Mouse (Mus musculus): ENCODE results near the gene Ctdspl. TPM values are rescaled to one million over a fixed set of nuclear protein-coding genes. Genes with fewer than 3 reads are reported as not detected.

Gene Ctdspl
- polyA plus RNA-seq, 1 experiment from 2014 or later: 2.7 TPM

DNA sequence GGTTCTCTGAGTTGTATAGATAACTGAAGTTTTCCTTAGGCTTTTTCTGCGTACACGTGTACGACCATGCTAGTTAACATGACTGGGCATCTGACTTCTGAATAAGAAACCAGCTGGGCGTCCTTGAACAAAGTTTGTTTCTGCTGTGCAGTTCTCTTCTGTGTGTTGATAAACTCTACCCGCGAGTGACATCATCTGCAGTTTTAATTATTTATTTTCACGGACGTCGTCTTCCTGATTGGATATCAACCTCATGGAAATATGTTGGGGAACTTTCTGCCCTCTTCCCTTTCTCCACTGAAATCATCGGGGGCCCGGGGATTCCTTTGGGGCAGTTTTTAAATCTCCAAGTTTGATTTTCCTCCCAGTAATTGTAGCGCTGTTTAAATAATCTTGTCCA, 8.1 kb downstream of the Ctdspl start:
- Histone ChIP-seq H3K9ac (no peak overlapping the region), H3K27ac (no peak overlapping the region)

DNA sequence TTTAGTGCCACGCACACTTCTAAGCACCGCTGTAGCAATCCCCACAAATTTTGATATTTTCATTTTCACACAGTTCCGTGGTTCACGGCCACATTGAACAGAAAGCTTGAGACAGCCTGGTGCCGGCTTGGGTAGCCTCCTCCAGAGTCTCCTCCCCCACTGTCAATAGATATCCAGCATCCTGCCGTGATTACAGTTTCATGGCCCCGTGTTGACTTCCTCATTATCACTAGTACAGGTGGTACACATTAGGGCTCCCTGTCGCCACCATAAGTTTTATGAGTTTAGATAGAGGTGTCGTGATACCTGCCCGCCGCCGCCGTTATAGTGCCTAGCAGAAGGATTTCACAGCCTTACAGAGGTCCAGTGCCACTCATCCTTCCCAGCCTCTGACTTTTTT, 8.8 kb downstream of the Ctdspl start:
- WGBS (ENCODE audit: insufficient replicate concordance): 70% methylated on average over 13 of the region's 13 CpGs
- no peak for DNase-seq
- no peak overlapping the region for H3K27ac ChIP-seq
- peaks cover 15% of the 10 kb centered on the region; the same call in 1 of the 2 replicates for H3K4me1 ChIP-seq (replicated peaks)
- no peak for ATAC-seq (ENCODE audit: low read depth)
- H3K9ac ChIP-seq: no peak overlapping the region
- no peak overlapping the region for H3K4me2 ChIP-seq
- no peaks in the 10 kb centered on the region for H3K9me3 ChIP-seq (replicated peaks)
- H3K4me3 ChIP-seq (replicated peaks): no peak overlapping the region
- no peaks in the 10 kb centered on the region for H3K27me3 ChIP-seq
- 0 out of 2 replicates have a peak, but pooled peaks cover 5% of the 10 kb centered on the region for H3K36me3 ChIP-seq

More for the DNA sequence above, 8.1 kb downstream of the Ctdspl start:
- Histone ChIP-seq H3K27me3 (no peaks in the 10 kb centered on the region), H3K4me2 (no peak overlapping the region), H3K36me3 (0 out of 2 replicates have a peak, but pooled peaks cover 6% of the 10 kb centered on the region), H3K9me3 (replicated peaks) (no peaks in the 10 kb centered on the region), H3K4me1 (replicated peaks) (peaks cover 13% of the 10 kb centered on the region; the same call in 1 of the 2 replicates), H3K4me3 (replicated peaks) (no peak overlapping the region)
- ATAC-seq (ENCODE audit: low read depth) (no peak), DNase-seq (no peak)
- 79% methylated on average over 12 of the region's 12 CpGs for WGBS (ENCODE audit: insufficient replicate concordance)

DNA sequence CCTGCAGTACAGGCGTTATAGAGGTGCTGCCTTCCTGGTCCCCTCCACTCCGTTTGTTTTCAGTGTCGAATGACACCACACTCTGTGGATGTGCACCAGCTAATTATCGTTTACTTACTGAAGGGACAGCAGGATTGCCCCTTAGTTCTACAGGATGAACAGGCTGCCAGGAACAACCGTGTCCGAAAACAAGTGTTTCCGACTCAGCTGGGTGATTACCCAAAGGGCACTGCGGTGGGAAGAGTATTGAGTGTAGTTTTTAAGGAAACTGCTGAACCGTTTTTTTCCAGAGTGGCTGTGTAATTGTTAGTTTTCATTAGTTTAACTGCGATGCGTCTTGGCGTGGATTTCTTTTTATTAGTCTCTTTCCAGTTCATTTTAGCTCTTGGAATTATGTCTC, 9.8 kb downstream of the Ctdspl start:
- DNase-seq: no peak
- WGBS (ENCODE audit: insufficient replicate concordance): 77% methylated on average over 12 of the region's 12 CpGs
- Histone ChIP-seq H3K9me3 (replicated peaks) (no peaks in the 10 kb centered on the region), H3K4me1 (replicated peaks) (peaks cover 23% of the 10 kb centered on the region), H3K36me3 (no peaks in the 10 kb centered on the region), H3K4me2 (no peak overlapping the region), H3K4me3 (replicated peaks) (no peak overlapping the region), H3K27ac (no peak overlapping the region), H3K9ac (no peak overlapping the region), H3K27me3 (no peaks in the 10 kb centered on the region)
- no peak for ATAC-seq (ENCODE audit: low read depth)

DNA sequence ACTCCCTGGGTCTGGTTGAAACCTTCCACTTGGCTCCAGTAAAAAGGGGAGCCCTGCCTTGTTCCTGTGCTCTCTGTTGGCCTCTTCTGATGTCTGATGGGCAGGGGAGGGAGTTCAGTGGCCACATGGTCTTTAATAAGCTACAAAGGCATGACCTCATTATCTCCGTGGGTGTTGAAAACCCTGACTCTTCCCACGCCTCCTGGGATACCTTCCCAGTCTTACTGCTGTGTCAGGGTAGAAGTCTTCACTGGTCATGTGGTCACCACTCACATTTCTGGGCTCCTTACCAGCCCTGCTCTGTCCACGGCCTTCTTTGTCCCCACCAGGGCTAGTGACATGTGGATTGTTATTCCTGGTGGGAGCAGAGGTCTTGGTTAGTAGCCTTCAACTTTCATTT, 11.3 kb downstream of the Ctdspl start:
- H3K9ac ChIP-seq: no peak overlapping the region
- no peaks in the 10 kb centered on the region for H3K9me3 ChIP-seq (replicated peaks)
- ATAC-seq (ENCODE audit: low read depth) (no peak), DNase-seq (no peak)
- 65% methylated on average over 3 of the region's 3 CpGs for WGBS (ENCODE audit: insufficient replicate concordance)
- no peaks in the 10 kb centered on the region for H3K36me3 ChIP-seq
- H3K4me1 ChIP-seq (replicated peaks): peaks cover 25% of the 10 kb centered on the region
- H3K27me3 ChIP-seq: no peaks in the 10 kb centered on the region
- no peak overlapping the region for H3K4me2 ChIP-seq
- no peak overlapping the region for H3K4me3 ChIP-seq (replicated peaks)
- no peak overlapping the region for H3K27ac ChIP-seq

DNA sequence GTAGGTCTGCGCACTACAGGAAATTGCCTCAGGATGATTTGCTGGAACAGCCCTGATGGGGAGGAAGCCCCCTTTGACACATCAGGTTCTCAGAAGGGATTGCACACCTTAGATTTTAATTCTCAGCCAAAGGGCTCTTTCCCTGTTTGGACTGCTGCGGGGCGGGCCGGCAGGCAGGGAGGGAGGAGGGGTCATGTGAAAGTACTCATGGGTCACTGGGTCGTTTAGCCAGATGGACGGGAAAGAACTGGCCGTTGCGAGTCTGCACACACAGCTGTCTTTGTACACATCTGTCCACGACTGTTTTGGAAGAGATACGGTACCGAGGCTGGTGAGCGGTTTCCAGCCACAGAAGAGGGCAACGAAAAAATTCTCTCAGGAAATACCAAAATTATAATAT, 13.2 kb downstream of the Ctdspl start:
- no peaks in the 10 kb centered on the region for H3K9me3 ChIP-seq (replicated peaks)
- peaks cover 37% of the 10 kb centered on the region for H3K4me1 ChIP-seq (replicated peaks)
- H3K4me2 ChIP-seq: no peak overlapping the region
- WGBS (ENCODE audit: insufficient replicate concordance): 67% methylated on average over 13 of the region's 13 CpGs
- ATAC-seq (ENCODE audit: low read depth) (no peak), DNase-seq (no peak)
- no peak overlapping the region for H3K4me3 ChIP-seq (replicated peaks)
- no peaks in the 10 kb centered on the region for H3K36me3 ChIP-seq
- no peaks in the 10 kb centered on the region for H3K27me3 ChIP-seq
- no peak overlapping the region for H3K9ac ChIP-seq
- no peak overlapping the region for H3K27ac ChIP-seq

DNA sequence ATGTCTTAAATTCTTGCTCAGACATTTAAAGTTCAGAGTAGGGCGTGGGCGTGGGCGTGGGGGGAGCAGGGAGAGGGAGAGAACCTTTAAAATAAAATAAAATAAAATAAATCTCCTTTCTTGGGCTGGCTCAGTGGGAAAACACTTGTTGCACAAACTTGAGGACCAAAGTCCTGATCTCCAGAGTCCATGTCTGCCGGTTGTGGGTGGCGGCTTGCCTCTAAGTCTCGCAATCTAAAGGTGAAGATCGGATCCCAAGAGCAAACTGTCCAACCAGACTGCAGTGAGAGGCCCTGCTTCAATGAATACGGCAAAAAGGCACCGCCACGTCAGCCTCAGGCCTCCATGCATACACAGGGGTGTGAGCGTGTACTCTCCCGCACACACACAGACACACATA, 13.6 kb downstream of the Ctdspl start:
- no peak overlapping the region for H3K9ac ChIP-seq
- peaks cover 40% of the 10 kb centered on the region for H3K4me1 ChIP-seq (replicated peaks)
- no peaks in the 10 kb centered on the region for H3K9me3 ChIP-seq (replicated peaks)
- H3K27ac ChIP-seq: no peak overlapping the region
- DNase-seq (no peak), ATAC-seq (ENCODE audit: low read depth) (no peak)
- H3K27me3 ChIP-seq: no peaks in the 10 kb centered on the region
- WGBS (ENCODE audit: insufficient replicate concordance): 72% methylated on average over 12 of the region's 12 CpGs
- no peaks in the 10 kb centered on the region for H3K36me3 ChIP-seq
- no peak overlapping the region for H3K4me3 ChIP-seq (replicated peaks)
- H3K4me2 ChIP-seq: no peak overlapping the region

DNA sequence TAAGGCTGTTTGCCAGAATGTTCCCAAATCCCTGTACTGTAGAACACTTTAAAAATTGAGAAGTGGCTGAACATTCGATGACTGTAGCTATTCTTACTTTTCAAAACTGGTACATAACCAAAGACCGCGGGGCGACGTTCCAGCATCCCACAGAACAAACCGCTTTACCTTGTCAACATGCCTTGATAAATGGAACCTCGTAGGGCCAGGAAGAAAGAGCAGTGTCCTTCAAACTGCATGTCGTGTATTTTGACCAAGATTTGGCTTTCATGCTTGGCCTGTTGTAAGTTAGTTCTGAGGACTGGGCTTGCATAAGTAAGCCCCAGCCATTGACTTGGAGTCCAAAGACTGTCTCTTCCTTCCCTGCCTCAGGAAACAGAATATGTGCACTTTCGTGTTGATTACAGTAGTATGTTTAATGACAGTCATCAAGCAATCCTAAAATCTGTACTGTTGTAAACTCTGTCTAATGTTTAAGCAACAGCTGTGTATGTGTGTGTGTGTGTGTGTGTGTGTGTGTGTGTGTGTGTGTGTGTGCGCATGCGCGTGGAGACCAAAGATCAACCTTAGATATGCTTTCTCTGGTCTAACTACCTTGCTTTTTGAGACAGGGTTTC, 14.4 kb downstream of the Ctdspl start:
- Histone ChIP-seq H3K9ac (no peak overlapping the region), H3K36me3 (no peaks in the 10 kb centered on the region), H3K27ac (no peak overlapping the region), H3K9me3 (replicated peaks) (no peaks in the 10 kb centered on the region), H3K27me3 (no peaks in the 10 kb centered on the region), H3K4me3 (replicated peaks) (no peak overlapping the region), H3K4me2 (no peak overlapping the region), H3K4me1 (replicated peaks) (peaks cover 41% of the 10 kb centered on the region)
- DNase-seq (no peak), ATAC-seq (ENCODE audit: low read depth) (no peak)
- WGBS (ENCODE audit: insufficient replicate concordance): 80% methylated on average over 12 of the region's 12 CpGs

DNA sequence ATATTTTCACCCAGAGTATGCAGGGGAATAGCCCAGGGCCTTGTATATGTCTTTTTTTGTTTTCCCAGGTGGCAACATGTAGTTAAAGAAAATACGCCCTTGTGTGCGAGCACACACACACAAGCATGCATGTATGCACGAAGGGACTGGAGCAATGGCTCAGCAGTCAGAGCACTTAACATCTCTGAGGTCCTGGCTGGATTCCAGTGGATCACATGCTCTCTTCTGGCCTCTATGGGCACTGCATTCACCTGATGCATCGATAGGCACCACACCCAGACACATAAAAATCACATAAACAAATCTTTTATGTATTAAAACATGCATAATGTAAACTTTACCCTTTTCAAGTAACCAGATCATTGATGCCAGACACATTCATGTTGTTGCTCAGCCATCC, 15.8 kb downstream of the Ctdspl start:
- Histone ChIP-seq H3K27ac (no peak overlapping the region), H3K27me3 (no peaks in the 10 kb centered on the region), H3K9me3 (replicated peaks) (no peaks in the 10 kb centered on the region), H3K4me3 (replicated peaks) (no peak overlapping the region), H3K4me1 (replicated peaks) (peaks cover 41% of the 10 kb centered on the region), H3K36me3 (no peaks in the 10 kb centered on the region), H3K4me2 (no peak overlapping the region), H3K9ac (no peak overlapping the region)
- DNase-seq (no peak), ATAC-seq (ENCODE audit: low read depth) (no peak)
- 84% methylated on average over 4 of the region's 4 CpGs for WGBS (ENCODE audit: insufficient replicate concordance)

DNA sequence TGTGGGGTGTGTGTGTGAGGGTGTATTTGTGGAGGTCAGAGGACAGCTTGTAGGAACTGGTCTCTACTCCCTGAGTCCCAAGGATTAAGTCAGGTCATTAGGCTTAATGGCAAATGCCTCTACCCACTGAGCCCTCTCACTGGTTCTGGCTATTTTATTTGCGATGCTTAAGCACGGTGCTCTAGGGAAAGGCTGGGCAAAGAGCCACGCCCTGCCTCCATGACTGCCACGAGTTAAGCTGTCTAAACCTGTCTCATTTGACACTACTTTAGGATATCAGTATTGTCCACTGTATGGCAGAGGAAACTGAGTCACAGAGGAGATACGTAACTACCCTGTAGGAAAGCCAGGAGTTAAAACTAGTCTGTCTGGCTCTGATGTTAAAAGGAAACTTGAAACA, 17.7 kb downstream of the Ctdspl start:
- no peaks in the 10 kb centered on the region for H3K9me3 ChIP-seq (replicated peaks)
- DNase-seq (no peak), ATAC-seq (ENCODE audit: low read depth) (peak; percentile 48; the same call in 1 of the 2 replicates)
- H3K4me2 ChIP-seq: peak overlapping the region; percentile 33
- H3K27ac ChIP-seq: no peak overlapping the region
- 38% methylated on average over 5 of the region's 5 CpGs for WGBS (ENCODE audit: insufficient replicate concordance)
- H3K9ac ChIP-seq: no peak overlapping the region
- no peaks in the 10 kb centered on the region for H3K36me3 ChIP-seq
- H3K4me1 ChIP-seq (replicated peaks): peaks cover 41% of the 10 kb centered on the region
- no peaks in the 10 kb centered on the region for H3K27me3 ChIP-seq
- H3K4me3 ChIP-seq (replicated peaks): no peak overlapping the region

DNA sequence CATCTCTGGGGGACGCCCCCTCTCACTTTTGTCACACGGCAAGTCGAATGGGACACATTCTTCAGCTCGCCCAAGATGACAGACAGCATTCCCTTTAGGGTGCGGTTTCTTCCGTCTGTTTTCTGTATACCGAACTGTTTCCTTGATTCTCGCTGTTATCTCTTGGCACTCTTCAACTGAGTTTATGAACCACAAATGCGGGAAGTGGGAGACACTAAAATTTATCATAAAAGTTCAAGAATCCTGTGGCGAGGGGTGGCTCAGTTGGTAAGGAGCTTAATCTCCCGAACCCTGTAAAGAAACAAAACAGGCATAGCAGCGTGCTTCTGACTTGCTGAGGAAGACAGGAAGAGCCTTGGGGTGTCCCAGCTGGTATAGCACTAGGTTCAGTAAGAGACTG, 18.1 kb downstream of the Ctdspl start:
- DNase-seq (no peak), ATAC-seq (ENCODE audit: low read depth) (peak; percentile 43)
- H3K9ac ChIP-seq: no peak overlapping the region
- WGBS (ENCODE audit: insufficient replicate concordance): 17% methylated on average over 12 of the region's 12 CpGs
- no peak overlapping the region for H3K27ac ChIP-seq
- H3K4me1 ChIP-seq (replicated peaks): peaks cover 40% of the 10 kb centered on the region
- H3K4me2 ChIP-seq: peak overlapping the region; percentile 33
- H3K9me3 ChIP-seq (replicated peaks): no peaks in the 10 kb centered on the region
- H3K36me3 ChIP-seq: no peaks in the 10 kb centered on the region
- H3K4me3 ChIP-seq (replicated peaks): no peak overlapping the region
- no peaks in the 10 kb centered on the region for H3K27me3 ChIP-seq

DNA sequence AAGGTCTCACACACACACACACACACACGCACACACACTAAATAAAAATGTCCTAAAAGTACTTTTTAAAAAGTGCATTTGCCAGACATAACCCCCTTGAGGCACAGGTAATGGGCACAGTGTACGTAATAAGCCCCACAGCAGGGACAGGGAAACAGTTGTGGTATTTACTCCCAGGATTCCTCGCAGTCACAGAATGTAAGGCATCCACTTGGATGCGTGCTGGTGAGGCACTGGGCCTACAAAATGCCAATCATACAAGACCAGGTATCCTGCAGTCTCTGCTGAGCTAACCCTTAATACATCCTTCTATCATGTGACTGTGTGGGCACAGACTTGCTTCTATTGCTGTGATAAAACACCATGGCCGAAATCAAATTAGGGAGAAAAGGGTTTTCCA, 22.2 kb downstream of the Ctdspl start:
- no peak overlapping the region for H3K4me3 ChIP-seq (replicated peaks)
- H3K36me3 ChIP-seq: no peaks in the 10 kb centered on the region
- no peaks in the 10 kb centered on the region for H3K9me3 ChIP-seq (replicated peaks)
- H3K27ac ChIP-seq: no peak overlapping the region
- no peak for DNase-seq
- WGBS (ENCODE audit: insufficient replicate concordance): 76% methylated on average over 5 of the region's 5 CpGs
- no peak for ATAC-seq (ENCODE audit: low read depth)
- H3K4me1 ChIP-seq (replicated peaks): peaks cover 42% of the 10 kb centered on the region
- H3K9ac ChIP-seq: no peak overlapping the region
- no peak overlapping the region for H3K4me2 ChIP-seq
- no peaks in the 10 kb centered on the region for H3K27me3 ChIP-seq

DNA sequence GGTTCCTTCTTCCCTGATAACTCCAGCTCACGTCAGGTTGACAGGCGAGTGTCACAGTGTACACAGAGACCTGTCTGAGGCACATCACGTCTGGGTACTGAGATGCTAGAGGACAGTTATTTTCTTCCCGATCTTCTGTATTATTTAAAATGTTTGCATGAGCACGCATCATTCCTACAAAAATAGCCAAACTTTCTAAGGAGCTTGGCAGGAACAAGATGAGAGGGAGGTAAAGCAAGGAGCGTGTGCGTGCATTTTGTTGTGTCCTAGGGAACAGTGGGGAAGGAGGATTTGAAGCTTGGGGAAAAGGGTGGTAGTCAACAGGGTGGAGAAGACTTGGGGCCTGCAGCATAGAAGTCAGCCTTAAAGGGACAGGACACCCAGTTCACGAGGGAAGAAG, 22.9 kb downstream of the Ctdspl start:
- Histone ChIP-seq H3K9me3 (replicated peaks) (no peaks in the 10 kb centered on the region), H3K4me2 (no peak overlapping the region), H3K4me1 (replicated peaks) (peaks cover 35% of the 10 kb centered on the region), H3K36me3 (no peaks in the 10 kb centered on the region), H3K27me3 (no peaks in the 10 kb centered on the region), H3K4me3 (replicated peaks) (no peak overlapping the region), H3K9ac (no peak overlapping the region), H3K27ac (no peak overlapping the region)
- 76% methylated on average over 8 of the region's 8 CpGs for whole genome bisulfite sequencing (ENCODE audit: insufficient replicate concordance)
- DNase-seq (no peak), ATAC-seq (ENCODE audit: low read depth) (no peak)
